Mouse (Mus musculus) limb, embryonic 11.5 days (tissue): ENCODE results near the gene Rpusd1. TPM values are rescaled to one million over a fixed set of nuclear protein-coding genes. Genes with fewer than 3 reads are reported as not detected.

Experiments used
- ATAC-seq: fragments of 200-750 bp; cut with Nextera tagmentation; 2 replicates; pipeline ENCODE4 v1.8.0; 2017; ENCODE audit warnings: low read depth; ENCODE audit not compliant: insufficient number of reproducible peaks, low FRiP score, low TSS enrichment
- DNase-seq: peaks from one replicate; pipeline ENCODE4 v3.0.0-alpha.2; 2015; ENCODE audit warnings: low spot score
- H3K27ac ChIP-seq: fragments of 300-500 bp; sonication (generic); replicated peaks from 2 replicates; pipeline ENCODE4 v1.5.1; 2014; ENCODE audit warnings: low read depth, mild to moderate bottlenecking, low read length
- H3K27me3 ChIP-seq: fragments of 300-500 bp; sonication (generic); 2 replicates; pipeline ENCODE4 v1.6.1; 2014; ENCODE audit warnings: mild to moderate bottlenecking, low read length, mixed read lengths; ENCODE audit not compliant: control insufficient read depth, insufficient read depth
- H3K36me3 ChIP-seq: fragments of 300-500 bp; sonication (generic); 2 replicates; pipeline ENCODE4 v1.6.1; 2014; ENCODE audit warnings: mild to moderate bottlenecking, low read length, moderate library complexity, mixed read lengths; ENCODE audit not compliant: control insufficient read depth, insufficient read depth
- H3K4me1 ChIP-seq: fragments of 300-500 bp; sonication (generic); 2 replicates; pipeline ENCODE4 v1.6.1; 2014; ENCODE audit warnings: low read length, mixed read lengths; ENCODE audit not compliant: control insufficient read depth, insufficient read depth
- H3K4me2 ChIP-seq: fragments of 300-500 bp; sonication (generic); 2 replicates; pipeline ENCODE4 v1.6.1; 2014; ENCODE audit warnings: low read depth, mild to moderate bottlenecking, moderate library complexity; ENCODE audit not compliant: severe bottlenecking
- H3K4me3 ChIP-seq: fragments of 300-500 bp; sonication (generic); 2 replicates; pipeline ENCODE4 v1.5.1; 2014; ENCODE audit warnings: low read depth, low read length
- H3K9ac ChIP-seq: fragments of 300-500 bp; sonication (generic); 2 replicates; pipeline ENCODE4 v1.6.1; 2014; ENCODE audit warnings: mild to moderate bottlenecking, low read length
- H3K9me3 ChIP-seq: fragments of 300-500 bp; sonication (generic); 2 replicates; pipeline ENCODE4 v1.6.1; 2016; ENCODE audit warnings: low read length; ENCODE audit not compliant: control insufficient read depth
- WGBS: fragments of 180-500 bp; shearing (Covaris S2); extraction: QIAGEN DNeasy Blood & Tissue Kit; methylation state at CpG from one replicate; pipeline ENCODE4 v1.1.7; 2014; 5-methylcytosine and 5-hydroxymethylcytosine counted together
- microRNA-seq: library from miRNA; unstranded; fragments of <30 nt; microRNA quantifications from one replicate; pipeline ENCODE4, GENCODE M21; 2016
- polyA plus RNA-seq: library from polyadenylated mRNA; unstranded; fragments of >200 nt; fragmentation: Nextera tagmentation; extraction: Ambion mirVana; gene quantifications from 2 replicates; pipeline ENCODE4 v1.2.1, GENCODE M21; 2014

Gene Rpusd1
- polyA plus RNA-seq, 1 experiment from 2014 or later, result 23.4 TPM

DNA sequence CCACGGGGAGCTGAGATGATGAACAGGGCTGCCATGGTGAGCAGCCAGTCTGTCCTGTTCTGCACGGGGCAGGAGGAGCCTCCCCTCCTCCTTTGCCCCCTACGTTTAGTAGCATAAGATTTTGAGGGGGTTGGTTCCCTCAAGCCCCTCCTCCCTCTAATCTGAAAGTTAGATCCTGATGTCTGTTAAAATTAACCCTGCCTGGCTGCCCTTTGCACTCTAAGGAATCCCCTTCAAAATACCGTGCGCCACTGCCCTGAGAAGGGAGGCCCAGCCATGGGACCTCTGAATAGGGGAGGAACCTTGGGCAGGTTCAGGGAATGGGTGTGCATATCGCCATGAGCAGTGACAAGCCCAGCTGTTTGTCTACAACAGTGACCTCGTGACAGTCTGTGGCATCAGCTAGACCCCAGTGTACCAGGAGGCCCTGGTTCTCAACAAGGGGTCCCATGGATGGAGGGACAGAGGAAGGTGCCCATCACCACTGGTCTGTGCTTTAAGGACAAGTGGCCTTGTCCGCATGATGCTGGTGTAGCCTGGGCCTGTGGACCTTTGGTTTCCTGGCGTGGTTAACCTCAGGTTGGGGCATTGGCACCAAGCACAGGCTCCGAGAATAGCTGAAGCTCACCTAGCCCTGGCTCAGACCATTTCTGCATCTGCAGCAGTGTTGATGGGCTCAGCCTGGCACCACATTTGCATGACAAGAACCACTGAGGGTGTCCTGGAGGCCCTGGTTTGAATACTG is 48.0 kb downstream of the Rpusd1 start:
- Histone ChIP-seq H3K27me3 (no peaks in the 10 kb centered on the region), H3K4me1 (peaks cover 8% of the 10 kb centered on the region; the same call in 1 of the 2 replicates), H3K27ac (no peak overlapping the region), H3K4me2 (no peak overlapping the region), H3K36me3 (no peaks in the 10 kb centered on the region), H3K9ac (no peak overlapping the region), H3K4me3 (no peak overlapping the region), H3K9me3 (no peaks in the 10 kb centered on the region)
- DNase-seq (no peak), ATAC-seq (no peak)
- 77% methylated on average over 10 of the region's 10 CpGs for WGBS

- 92% methylated on average over 5 of the region's 5 CpGs for WGBS
- no peak for ATAC-seq
- H3K4me3 ChIP-seq, result no peak overlapping the region
Observed at GRCm38 (mm10) chr17:25777948-25778347, 50.5 kb downstream of the Rpusd1 start.

More at GRCm38 (mm10) chr17:25777948-25778347, 50.5 kb downstream of the Rpusd1 start:
- DNase-seq, result no peak
- H3K36me3 ChIP-seq, result peaks cover 11% of the 10 kb centered on the region; the same call in 1 of the 2 replicates
- peaks cover 10% of the 10 kb centered on the region; the same call in 1 of the 2 replicates for H3K4me1 ChIP-seq
- H3K27me3 ChIP-seq, result no peaks in the 10 kb centered on the region
- H3K9me3 ChIP-seq, result no peaks in the 10 kb centered on the region
- H3K27ac ChIP-seq, result no peak overlapping the region
- H3K9ac ChIP-seq, result no peak overlapping the region
- no peak overlapping the region for H3K4me2 ChIP-seq

Small RNA genes lying within 50 kb of the gene (microRNA-seq; reads per million reads assigned to microRNA genes)
- gene Gm25083 (not detected), gene Mir6966 (not detected)

Other genes with a start within 250 kb of the Rpusd1 start
- gene Sstr5, start 230.4 kb upstream of the Rpusd1 start, polyA plus RNA-seq, result 0.17 TPM in 1 of 2 replicates, not detected in the other
- 7.1 and 8.8 TPM in 2 replicates for gene Sox8, start 157.0 kb upstream of the Rpusd1 start, polyA plus RNA-seq
- 22.5 and 23.8 TPM in 2 replicates for gene Lmf1, start 148.6 kb upstream of the Rpusd1 start, polyA plus RNA-seq
- gene Gng13, start 10.5 kb upstream of the Rpusd1 start, polyA plus RNA-seq, result 3.2 and 9.7 TPM in 2 replicates
- gene Chtf18, start 251 bp upstream of the Rpusd1 start, polyA plus RNA-seq, result 29.1 and 31.5 TPM in 2 replicates
- gene Mslnl, start 8.4 kb downstream of the Rpusd1 start, polyA plus RNA-seq, result not detected in 2 replicates
- gene Msln, start 26.7 kb downstream of the Rpusd1 start, polyA plus RNA-seq, result 0.14 and 0.24 TPM in 2 replicates
- gene Narfl, start 46.1 kb downstream of the Rpusd1 start, polyA plus RNA-seq, result 21.8 and 23.6 TPM in 2 replicates
- 62.7 and 68.0 TPM in 2 replicates for gene Haghl, start 58.0 kb downstream of the Rpusd1 start, polyA plus RNA-seq
- 0.11 and 0.16 TPM in 2 replicates for gene Ccdc78, start 58.9 kb downstream of the Rpusd1 start, polyA plus RNA-seq
- 52.3 and 53.4 TPM in 2 replicates for gene Fam173a, start 65.2 kb downstream of the Rpusd1 start, polyA plus RNA-seq
- 0.29 TPM in 1 of 2 replicates, not detected in the other for gene AC134908.4, start 68.0 kb downstream of the Rpusd1 start, polyA plus RNA-seq
- 13.3 and 15.0 TPM in 2 replicates for gene Metrn, start 69.5 kb downstream of the Rpusd1 start, polyA plus RNA-seq
- 1.4 and 1.5 TPM in 2 replicates for gene Fbxl16, start 81.4 kb downstream of the Rpusd1 start, polyA plus RNA-seq
- 27.7 and 27.9 TPM in 2 replicates for gene Wdr24, start 96.0 kb downstream of the Rpusd1 start, polyA plus RNA-seq
- 45.5 and 55.0 TPM in 2 replicates for gene Jmjd8, start 101.2 kb downstream of the Rpusd1 start, polyA plus RNA-seq
- 341 and 353 TPM in 2 replicates for gene Stub1, start 105.7 kb downstream of the Rpusd1 start, polyA plus RNA-seq
- 1.2 TPM in 2 replicates for gene Rhbdl1, start 109.6 kb downstream of the Rpusd1 start, polyA plus RNA-seq
- gene Gm20683, start 114.1 kb downstream of the Rpusd1 start, polyA plus RNA-seq, result 0.77 and 0.95 TPM in 2 replicates
- gene Rhot2, start 117.2 kb downstream of the Rpusd1 start, polyA plus RNA-seq, result 9.4 and 10.7 TPM in 2 replicates
- 19.3 and 22.4 TPM in 2 replicates for gene Wdr90, start 133.8 kb downstream of the Rpusd1 start, polyA plus RNA-seq
- 7.8 and 10.7 TPM in 2 replicates for gene Mcrip2, start 141.1 kb downstream of the Rpusd1 start, polyA plus RNA-seq
- gene Mettl26, start 147.4 kb downstream of the Rpusd1 start, polyA plus RNA-seq, result 55.9 and 60.9 TPM in 2 replicates
- 0.68 and 0.75 TPM in 2 replicates for gene Wfikkn1, start 153.2 kb downstream of the Rpusd1 start, polyA plus RNA-seq
- gene Rab40c, start 192.1 kb downstream of the Rpusd1 start, polyA plus RNA-seq, result 19.2 and 19.7 TPM in 2 replicates
- 50.9 and 52.8 TPM in 2 replicates for gene Pigq, start 217.3 kb downstream of the Rpusd1 start, polyA plus RNA-seq
- gene Nhlrc4, start 217.3 kb downstream of the Rpusd1 start, polyA plus RNA-seq, result 0.27 TPM in 1 of 2 replicates, not detected in the other
- 0.18 and 0.33 TPM in 2 replicates for gene A930017K11Rik, start 224.9 kb downstream of the Rpusd1 start, polyA plus RNA-seq